In the genomic region with DNA sequence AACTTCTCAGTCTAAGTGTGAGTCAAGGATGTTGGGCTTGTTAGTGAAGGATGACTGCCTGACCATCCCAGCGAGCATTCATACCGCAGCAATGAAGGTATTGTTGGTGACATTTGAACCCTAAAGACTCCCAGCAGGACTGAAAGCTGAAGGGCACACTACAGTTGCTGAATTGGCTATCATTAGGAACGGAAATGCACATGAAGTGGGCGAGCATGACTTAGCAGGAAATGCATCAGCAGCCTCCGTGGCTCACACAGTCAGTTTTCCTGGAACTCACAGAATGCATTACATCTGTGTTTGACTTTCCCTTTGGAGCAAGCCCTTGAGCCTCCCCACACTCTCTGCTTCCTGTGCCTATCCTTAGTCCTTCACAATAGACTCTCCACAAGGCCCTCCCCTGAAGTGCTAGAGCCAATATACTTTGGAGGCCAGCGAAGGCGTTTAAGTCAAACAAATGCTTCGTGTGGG, we compare ENCODE assay signal across 8 mouse cellular contexts.
A peak's percentile ranks its signal among the peaks of the same experiment; 100 is the strongest.
DNase-seq lines count a peak whose midpoint lies in the region; ATAC-seq and TF ChIP-seq lines count a peak whose summit lies in the region.

No protein-coding gene starts in this region.

- intact Hi-C loops in gastrocnemius, adult 2 months (cut with DNase I): no loop called here

- no peak for TF ChIP-seq POLR2A in embryonic fibroblast, embryonic 13.5 days (IDR thresholded peaks at IDR 0.05; ENCODE audit: low read depth, low read length)
- TF ChIP-seq POLR2A in cerebellum, adult 2 months (IDR thresholded peaks at IDR 0.05; ENCODE audit: borderline replicate concordance, insufficient read depth, low read length): no peak

- H3K27ac ChIP-seq in gastrocnemius, adult 2 months: peak overlapping the region; percentile 49
- H3K27ac ChIP-seq in embryonic fibroblast, embryonic 13.5 days (ENCODE audit: insufficient read depth, low read length): peak overlapping the region; percentile 82
- no peak overlapping the region for H3K27ac ChIP-seq in cerebellum, adult 2 months (ENCODE audit: insufficient read depth, low read length)

- ATAC-seq in megakaryocyte-erythroid progenitor cell, adult 5-6 weeks (replicated peaks; ENCODE audit: low FRiP score, low TSS enrichment, poor library complexity, severe bottlenecking): peak; percentile 75

- H3K4me1 ChIP-seq in embryonic fibroblast, embryonic 13.5 days (ENCODE audit: control insufficient read depth, insufficient read depth, low read length): peaks cover 10% of the 10 kb centered on the region
- no peaks in the 10 kb centered on the region for H3K4me1 ChIP-seq in cerebellum, adult 2 months (ENCODE audit: control insufficient read depth, insufficient read depth, low read length)

- no peaks in the 10 kb centered on the region for H3K27me3 ChIP-seq in cerebellum, adult 2 months (ENCODE audit: control insufficient read depth, insufficient read depth, low read length)

- no peak for DNase-seq in gastrocnemius, adult 2 months
- no peak for DNase-seq in gastrocnemius, postnatal 25 days
- peak; percentile 24 for DNase-seq in kidney, postnatal 14 days
- DNase-seq in cerebellum, adult 11-12 months: no peak
- DNase-seq in frontal cortex, postnatal 25 days (ENCODE audit: low spot score in 2 of 2): no peak
- DNase-seq in cerebellum, adult 2 months: no peak

- no peak overlapping the region for H3K4me3 ChIP-seq in gastrocnemius, adult 2 months
- no peak overlapping the region for H3K4me3 ChIP-seq in embryonic fibroblast, embryonic 13.5 days (ENCODE audit: insufficient read depth, low read length)
- no peak overlapping the region for H3K4me3 ChIP-seq in cerebellum, adult 2 months (replicated peaks; ENCODE audit: insufficient read depth, low read depth, low read length)

- TF ChIP-seq CTCF in gastrocnemius, adult 2 months (IDR thresholded peaks at IDR 0.05): no peak
- no peak for TF ChIP-seq CTCF in embryonic fibroblast, embryonic 13.5 days (IDR thresholded peaks at IDR 0.05; ENCODE audit: borderline replicate concordance, insufficient read depth, low read length)
- no peak for TF ChIP-seq CTCF in cerebellum, adult 2 months (IDR thresholded peaks at IDR 0.05; ENCODE audit: borderline replicate concordance, insufficient read depth, low read depth, low read length)

- WGBS in cerebellum, adult 2 months: 54% methylated on average over 8 of the region's 8 CpGs
